Mouse (Mus musculus) hindbrain, embryonic 12.5 days (tissue): ENCODE measurements around the gene Slc25a33. TPM values are rescaled to one million over a fixed set of nuclear protein-coding genes. Genes with fewer than 3 reads are reported as not detected.
A peak's percentile ranks its signal among the peaks of the same experiment; 100 is the strongest.
"Not testable (repeated sequence)": the region's sequence is repeated elsewhere in the genome, so short reads cannot be mapped to it uniquely, and the experiment has no call there.

Source experiments
- ATAC-seq: fragments of 200-750 bp; cut with Nextera tagmentation; 2 replicates; pipeline ENCODE4 v1.8.0; 2017; ENCODE audit warnings: moderate TSS enrichment; ENCODE audit not compliant: low FRiP score
- H3K27ac ChIP-seq: fragments of 300-500 bp; sonication (generic); 2 replicates; pipeline ENCODE4 v1.5.1; 2016; ENCODE audit warnings: mild to moderate bottlenecking
- H3K27me3 ChIP-seq: fragments of 300-500 bp; sonication (generic); 2 replicates; pipeline ENCODE4 v1.6.1; 2016; ENCODE audit warnings: mild to moderate bottlenecking
- H3K36me3 ChIP-seq: fragments of 300-500 bp; sonication (generic); 2 replicates; pipeline ENCODE4 v1.6.1; 2016; ENCODE audit warnings: mild to moderate bottlenecking
- H3K4me1 ChIP-seq: fragments of 300-500 bp; sonication (generic); 2 replicates; pipeline ENCODE4 v1.6.1; 2016
- H3K4me2 ChIP-seq: fragments of 300-500 bp; sonication (generic); replicated peaks from 2 replicates; pipeline ENCODE4 v1.6.1; 2016; ENCODE audit warnings: mild to moderate bottlenecking
- H3K4me3 ChIP-seq: fragments of 300-500 bp; sonication (generic); 2 replicates; pipeline ENCODE4 v1.5.1; 2016; ENCODE audit warnings: mild to moderate bottlenecking
- H3K9ac ChIP-seq: fragments of 300-500 bp; sonication (generic); 2 replicates; pipeline ENCODE4 v1.6.1; 2016; ENCODE audit warnings: mild to moderate bottlenecking, moderate library complexity
- H3K9me3 ChIP-seq: fragments of 300-500 bp; sonication (generic); replicated peaks from 2 replicates; pipeline ENCODE4 v1.6.1; 2016; ENCODE audit warnings: mild to moderate bottlenecking
- WGBS: fragments of 180-500 bp; shearing (Covaris S2); methylation state at CpG from one replicate; pipeline ENCODE4 v1.1.7; 2016; 5-methylcytosine and 5-hydroxymethylcytosine counted together
- polyA plus RNA-seq: library from polyadenylated mRNA; unstranded; fragments of >200 nt; fragmentation: Nextera tagmentation; extraction: Ambion mirVana; gene quantifications from 2 replicates; pipeline ENCODE4 v1.2.1, GENCODE M21; 2016

The Slc25a33 gene
- polyA plus RNA-seq, 1 experiment from 2014 or later = 18.8 TPM

GRCm38 (mm10) chr4:149750671-149751070 is 23.4 kb downstream of the Slc25a33 start:
- Histone ChIP-seq H3K9me3 (no peaks in the 10 kb centered on the region), H3K4me3 (no peak overlapping the region), H3K36me3 (peaks cover 20% of the 10 kb centered on the region), H3K9ac (no peak overlapping the region), H3K27me3 (no peaks in the 10 kb centered on the region), H3K27ac (no peak overlapping the region), H3K4me1 (peaks cover 13% of the 10 kb centered on the region), H3K4me2 (no peak overlapping the region)
- ATAC-seq = no peak
- WGBS = 31% methylated on average over 5 of the region's 5 CpGs

GRCm38 (mm10) chr4:149749663-149750015 is 24.4 kb downstream of the Slc25a33 start:
- H3K4me1 ChIP-seq = peaks cover 13% of the 10 kb centered on the region
- not testable (repeated sequence) for H3K4me3 ChIP-seq, H3K4me2 ChIP-seq, H3K9ac ChIP-seq, H3K9me3 ChIP-seq, H3K27me3 ChIP-seq, ATAC-seq, H3K27ac ChIP-seq
- WGBS = 93% methylated on average over 3 of the region's 3 CpGs
- H3K36me3 ChIP-seq = peaks cover 29% of the 10 kb centered on the region

- H3K27me3 ChIP-seq = no peaks in the 10 kb centered on the region
- H3K9me3 ChIP-seq = no peaks in the 10 kb centered on the region
- H3K36me3 ChIP-seq = peaks cover 31% of the 10 kb centered on the region
- no peak for ATAC-seq
- WGBS = 82% methylated on average over 18 of the region's 18 CpGs
- no peak overlapping the region for H3K4me3 ChIP-seq
- H3K4me1 ChIP-seq = peaks cover 13% of the 10 kb centered on the region
- H3K9ac ChIP-seq = no peak overlapping the region
- H3K4me2 ChIP-seq = no peak overlapping the region
- no peak overlapping the region for H3K27ac ChIP-seq
Measured at GRCm38 (mm10) chr4:149749003-149749662, 24.9 kb downstream of the Slc25a33 start.

GRCm38 (mm10) chr4:149744119-149744518 is 30.0 kb downstream of the Slc25a33 start:
- no peaks in the 10 kb centered on the region for H3K9me3 ChIP-seq
- no peak overlapping the region for H3K4me3 ChIP-seq
- no peaks in the 10 kb centered on the region for H3K27me3 ChIP-seq
- no peak overlapping the region for H3K9ac ChIP-seq
- H3K4me1 ChIP-seq = no peaks in the 10 kb centered on the region
- H3K27ac ChIP-seq = no peak overlapping the region
- 88% methylated on average over 7 of the region's 7 CpGs for WGBS
- peaks cover 48% of the 10 kb centered on the region for H3K36me3 ChIP-seq
- H3K4me2 ChIP-seq = no peak overlapping the region
- ATAC-seq = no peak

- Histone ChIP-seq H3K36me3 (peaks cover 41% of the 10 kb centered on the region), H3K4me1 (peaks cover 8% of the 10 kb centered on the region), H3K27me3 (no peaks in the 10 kb centered on the region), H3K4me2 (no peak overlapping the region), H3K27ac (no peak overlapping the region), H3K9me3 (no peaks in the 10 kb centered on the region), H3K4me3 (no peak overlapping the region), H3K9ac (no peak overlapping the region)
- no peak for ATAC-seq
- 94% methylated on average over 14 of the region's 14 CpGs for WGBS
Measured at GRCm38 (mm10) chr4:149742011-149742530, 32.0 kb downstream of the Slc25a33 start.

DNA sequence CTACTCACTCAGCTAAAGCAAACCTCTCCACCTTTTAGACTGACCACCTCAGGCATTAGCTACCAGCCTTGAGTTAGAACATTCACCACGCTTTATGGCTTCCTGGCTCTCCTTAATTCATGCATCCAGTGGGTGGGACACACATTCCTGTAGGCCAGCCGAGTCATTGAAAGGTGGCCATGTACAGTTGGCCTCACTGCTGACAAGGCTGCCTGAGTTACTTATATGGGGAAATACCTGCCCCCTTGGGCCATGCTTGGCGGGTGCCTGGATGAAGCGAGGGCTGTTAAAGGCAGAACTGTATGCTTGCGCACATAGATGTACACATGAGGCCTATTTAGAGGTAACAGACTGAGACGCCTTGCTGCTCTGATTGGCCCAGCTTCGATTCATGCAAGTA is 33.8 kb downstream of the Slc25a33 start:
- ATAC-seq = no peak
- Histone ChIP-seq H3K36me3 (peaks cover 37% of the 10 kb centered on the region), H3K9ac (no peak overlapping the region), H3K27ac (no peak overlapping the region), H3K4me2 (no peak overlapping the region), H3K27me3 (no peaks in the 10 kb centered on the region), H3K9me3 (no peaks in the 10 kb centered on the region), H3K4me3 (no peak overlapping the region), H3K4me1 (peaks cover 26% of the 10 kb centered on the region)
- WGBS = 92% methylated on average over 7 of the region's 7 CpGs

- no peak for ATAC-seq
- 73% methylated on average over 5 of the region's 5 CpGs for WGBS
- H3K27ac ChIP-seq = no peak overlapping the region
Measured at GRCm38 (mm10) chr4:149739478-149739877, 34.6 kb downstream of the Slc25a33 start.

DNA sequence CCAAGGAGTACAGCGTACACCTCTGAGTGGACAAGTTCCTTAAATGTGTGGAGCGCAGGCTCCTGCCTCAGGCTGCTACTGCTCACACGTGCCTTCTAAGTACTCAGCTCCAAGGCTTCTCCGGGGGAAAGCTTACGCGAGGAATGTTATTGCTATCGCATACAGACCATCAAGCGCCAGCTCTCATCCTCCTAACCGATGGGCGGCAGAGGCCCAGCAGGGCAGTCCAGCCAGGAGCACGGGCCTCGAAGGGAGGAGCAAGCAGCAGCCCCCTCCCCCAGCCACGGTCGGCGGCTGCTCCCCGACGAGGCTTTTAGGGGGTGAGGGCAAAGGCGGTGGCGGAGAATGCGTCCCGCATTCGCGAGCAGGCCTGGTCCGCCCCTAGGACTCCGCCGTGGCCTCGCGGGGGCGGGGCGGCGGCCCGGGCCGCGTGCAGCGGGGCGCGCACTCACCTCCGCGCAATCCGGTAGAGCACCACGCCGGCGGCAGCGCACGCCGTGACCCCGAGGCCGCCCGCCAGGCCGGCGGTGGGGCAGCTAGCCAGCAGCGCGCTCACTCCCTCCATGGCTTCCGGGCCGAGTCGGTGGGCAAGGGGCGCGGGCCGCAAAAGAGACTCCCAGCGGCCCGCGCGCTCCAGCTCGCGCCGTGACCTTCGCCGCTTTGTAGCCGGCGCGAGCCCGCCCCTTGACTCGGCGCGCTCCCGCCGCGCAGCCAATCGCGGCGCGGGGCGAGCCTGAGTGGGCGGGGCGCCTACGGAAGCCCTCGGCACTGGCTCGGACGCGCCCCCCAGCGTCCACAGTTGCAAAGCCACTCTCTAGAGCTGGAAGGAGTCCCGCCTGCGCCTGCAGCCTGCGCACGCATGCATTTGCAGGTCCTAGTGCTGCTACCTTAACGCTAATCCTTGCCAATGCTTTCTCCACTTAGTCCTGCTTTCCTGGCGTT is 36.4 kb downstream of the Slc25a33 start, which contains the start of gene Tmem201:
Gene Tmem201, minus strand, starts transcription at position 662 of the 942 bp plus-strand sequence.
- Histone ChIP-seq H3K27ac (peak within 1 kb of the TSS; percentile 90), H3K4me1 (peaks cover 52% of the 10 kb centered on the region)
- under 1% methylated on average over 79 of the region's 97 CpGs for WGBS

More at GRCm38 (mm10) chr4:149739478-149739877, 34.6 kb downstream of the Slc25a33 start:
- Histone ChIP-seq H3K9me3 (no peaks in the 10 kb centered on the region), H3K4me2 (no peak overlapping the region), H3K27me3 (no peaks in the 10 kb centered on the region), H3K4me1 (peaks cover 34% of the 10 kb centered on the region), H3K9ac (no peak overlapping the region), H3K36me3 (peaks cover 30% of the 10 kb centered on the region), H3K4me3 (no peak overlapping the region)

DNA sequence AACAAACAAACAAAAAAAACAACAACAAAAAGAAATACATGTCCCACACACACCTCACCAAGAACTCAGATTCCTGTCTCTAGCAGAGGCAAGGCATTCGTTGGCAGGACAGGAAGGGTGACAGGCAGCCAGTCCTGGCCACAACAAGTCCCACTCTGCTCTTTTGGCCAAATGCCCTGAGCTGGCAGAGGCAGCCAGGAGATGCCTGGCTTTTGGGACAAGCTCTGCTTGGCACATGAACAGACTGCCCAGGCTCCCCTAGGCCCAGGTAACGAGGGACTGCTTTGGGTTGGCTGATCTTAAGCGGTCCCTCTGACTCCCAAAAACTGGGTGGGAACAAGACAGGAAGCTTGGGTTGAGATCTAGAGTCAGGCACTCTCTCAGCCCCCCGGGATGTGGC is 37.5 kb downstream of the Slc25a33 start:
- Histone ChIP-seq H3K4me1 (peaks cover 56% of the 10 kb centered on the region), H3K27ac (no peak overlapping the region), H3K9ac (peak overlapping the region; percentile 93), H3K4me3 (peak overlapping the region; percentile 93), H3K9me3 (no peaks in the 10 kb centered on the region), H3K36me3 (peaks cover 11% of the 10 kb centered on the region), H3K4me2 (peak overlapping the region; percentile 98), H3K27me3 (no peaks in the 10 kb centered on the region)
- ATAC-seq = no peak
- 45% methylated on average over 4 of the region's 4 CpGs for whole genome bisulfite sequencing

More for the DNA sequence above, 36.4 kb downstream of the Slc25a33 start, which contains the start of gene Tmem201:
- H3K4me3 ChIP-seq = peak within 1 kb of the TSS; percentile 93
- no peaks in the 10 kb centered on the region for H3K9me3 ChIP-seq
- peak within 1 kb of the TSS; percentile 93 for H3K9ac ChIP-seq
- H3K36me3 ChIP-seq = peaks cover 15% of the 10 kb centered on the region
- H3K4me2 ChIP-seq = peak within 1 kb of the TSS; percentile 98
- H3K27me3 ChIP-seq = no peaks in the 10 kb centered on the region
- peak; percentile 90 for ATAC-seq

GRCm38 (mm10) chr4:149735624-149736250 is 38.3 kb downstream of the Slc25a33 start:
- Histone ChIP-seq H3K4me3 (no peak overlapping the region), H3K4me2 (peak overlapping the region; percentile 98)
- ATAC-seq = no peak

DNA sequence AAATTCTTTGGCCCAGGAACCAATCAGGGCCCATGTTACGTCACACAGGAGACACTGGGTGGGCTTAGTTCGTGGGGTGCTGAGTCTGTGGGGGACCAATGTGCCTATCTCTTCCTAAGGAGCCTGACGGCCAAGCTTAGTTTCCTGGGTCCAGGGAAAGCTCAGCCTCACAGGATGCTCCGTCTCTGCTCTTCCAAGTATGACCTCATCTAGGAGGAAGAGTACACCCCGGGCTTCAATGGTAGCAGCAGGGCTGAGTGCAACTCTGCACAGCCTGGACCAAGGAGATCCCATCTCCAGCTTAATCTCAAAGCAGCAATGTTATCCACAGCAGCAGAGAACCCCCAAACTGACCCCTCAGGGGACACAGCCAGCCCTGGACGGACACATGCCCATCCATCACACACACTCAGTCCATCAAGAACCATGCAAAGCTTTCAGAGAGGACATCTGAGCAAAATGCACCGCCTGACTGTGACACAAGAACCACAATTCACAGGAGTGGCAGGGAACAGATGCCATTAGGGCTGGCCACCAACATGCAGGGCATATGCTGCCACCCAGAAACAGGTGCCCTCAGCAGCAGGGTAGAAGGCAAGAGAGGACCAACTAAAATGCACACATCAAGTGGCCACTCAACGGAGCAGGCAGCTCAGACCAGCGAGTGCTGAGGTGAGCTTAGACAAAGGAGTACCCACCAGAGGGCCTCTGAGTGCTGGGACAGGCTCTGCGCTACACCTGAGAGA is 39.2 kb downstream of the Slc25a33 start:
- H3K27ac ChIP-seq = no peak overlapping the region
- 0 out of 2 replicates have a peak overlapping the region, but pooled peaks have one; percentile 18 for H3K9ac ChIP-seq
- H3K4me1 ChIP-seq = peaks cover 61% of the 10 kb centered on the region

More at GRCm38 (mm10) chr4:149735624-149736250, 38.3 kb downstream of the Slc25a33 start:
- Histone ChIP-seq H3K27ac (no peak overlapping the region), H3K9me3 (no peaks in the 10 kb centered on the region), H3K9ac (peak overlapping the region; percentile 23; the same call in 1 of the 2 replicates), H3K36me3 (peaks cover 9% of the 10 kb centered on the region), H3K27me3 (no peaks in the 10 kb centered on the region), H3K4me1 (peaks cover 60% of the 10 kb centered on the region)
- 87% methylated on average over 5 of the region's 5 CpGs for WGBS

More for the DNA sequence above, 39.2 kb downstream of the Slc25a33 start:
- WGBS = 85% methylated on average over 10 of the region's 10 CpGs
- no peak for ATAC-seq
- no peaks in the 10 kb centered on the region for H3K9me3 ChIP-seq
- no peak overlapping the region for H3K4me3 ChIP-seq
- peaks cover 15% of the 10 kb centered on the region for H3K36me3 ChIP-seq
- no peaks in the 10 kb centered on the region for H3K27me3 ChIP-seq
- H3K4me2 ChIP-seq = peak overlapping the region; percentile 19; the same call in 1 of the 2 replicates
